Mouse (Mus musculus) stomach, embryonic 14.5 days (tissue): ENCODE data around the gene Gtf2i. TPM values are rescaled to one million over a fixed set of nuclear protein-coding genes. Genes with fewer than 3 reads are reported as not detected.

Experiments
- ATAC-seq: fragments of 200-750 bp; cut with Nextera tagmentation; 2 replicates; pipeline ENCODE4 v1.8.0; 2017; ENCODE audit warnings: low read depth, moderate TSS enrichment; ENCODE audit not compliant: insufficient number of reproducible peaks, insufficient read depth, low FRiP score
- H3K27ac ChIP-seq: fragments of 300-500 bp; sonication (generic); 2 replicates; pipeline ENCODE4 v1.5.1; 2014; ENCODE audit warnings: mild to moderate bottlenecking, low read length, moderate library complexity, mixed read lengths
- H3K27me3 ChIP-seq: fragments of 300-500 bp; sonication (generic); 2 replicates; pipeline ENCODE4 v1.6.1; 2014; ENCODE audit warnings: low read length, control low read depth, mixed read lengths; ENCODE audit not compliant: control insufficient read depth, insufficient read depth
- H3K36me3 ChIP-seq: fragments of 300-500 bp; sonication (generic); 2 replicates; pipeline ENCODE4 v1.6.1; 2014; ENCODE audit warnings: mild to moderate bottlenecking, control low read depth, low read length, moderate library complexity, mixed read lengths; ENCODE audit not compliant: control insufficient read depth, insufficient read depth
- H3K4me1 ChIP-seq: fragments of 300-500 bp; sonication (generic); 2 replicates; pipeline ENCODE4 v1.6.1; 2014; ENCODE audit warnings: low read length, control low read depth, mixed read lengths; ENCODE audit not compliant: control insufficient read depth, insufficient read depth
- H3K4me2 ChIP-seq: fragments of 300-500 bp; sonication (generic); replicated peaks from 2 replicates; pipeline ENCODE4 v1.6.1; 2014; ENCODE audit warnings: low read depth, low read length, control low read depth
- H3K4me3 ChIP-seq: fragments of 300-500 bp; sonication (generic); 2 replicates; pipeline ENCODE4 v1.5.1; 2014; ENCODE audit warnings: low read depth, low read length, control low read depth
- H3K9ac ChIP-seq: fragments of 300-500 bp; sonication (generic); replicated peaks from 2 replicates; pipeline ENCODE4 v1.6.1; 2014; ENCODE audit warnings: low read depth, mild to moderate bottlenecking, control low read depth, low read length, moderate library complexity, mixed read lengths
- H3K9me3 ChIP-seq: fragments of 300-500 bp; sonication (generic); 2 replicates; pipeline ENCODE4 v1.6.1; 2016; ENCODE audit warnings: low read depth, low read length, control low read depth; ENCODE audit not compliant: control insufficient read depth
- WGBS: fragments of 180-500 bp; shearing (Covaris S2); extraction: QIAGEN DNeasy Blood & Tissue Kit; methylation state at CpG from one replicate; pipeline ENCODE4 v1.1.7; 2014; 5-methylcytosine and 5-hydroxymethylcytosine counted together
- polyA plus RNA-seq: library from polyadenylated mRNA; unstranded; fragments of >200 nt; fragmentation: Nextera tagmentation; extraction: Ambion mirVana; gene quantifications from 2 replicates; pipeline ENCODE4 v1.2.1, GENCODE M21; 2014

Gene Gtf2i
- polyA plus RNA-seq, 1 experiment from 2014 or later = 184 TPM

GRCm38 (mm10) chr5:134316721-134317120 is 2.2 kb upstream of the Gtf2i start:
- H3K9me3 ChIP-seq = no peaks in the 10 kb centered on the region
- no peak overlapping the region for H3K4me3 ChIP-seq
- H3K4me2 ChIP-seq = no peak overlapping the region
- H3K36me3 ChIP-seq = no peaks in the 10 kb centered on the region
- peaks cover 16% of the 10 kb centered on the region for H3K4me1 ChIP-seq
- no peak for ATAC-seq
- H3K27ac ChIP-seq = peak overlapping the region; percentile 100
- H3K27me3 ChIP-seq = no peaks in the 10 kb centered on the region
- H3K9ac ChIP-seq = no peak overlapping the region
- WGBS = 47% methylated on average over 7 of the region's 7 CpGs

- Histone ChIP-seq H3K36me3 (peaks cover 8% of the 10 kb centered on the region), H3K9me3 (no peaks in the 10 kb centered on the region), H3K4me3 (peak overlapping the region; percentile 93), H3K27me3 (no peaks in the 10 kb centered on the region), H3K4me1 (peaks cover 19% of the 10 kb centered on the region), H3K27ac (peak overlapping the region; percentile 100), H3K4me2 (peak overlapping the region; percentile 47), H3K9ac (peak overlapping the region; percentile 51; the same call in 1 of the 2 replicates)
- ATAC-seq = no peak
- WGBS = under 1% methylated on average over 25 of the region's 25 CpGs
Measured at GRCm38 (mm10) chr5:134315623-134316350, 1.2 kb upstream of the Gtf2i start.

DNA sequence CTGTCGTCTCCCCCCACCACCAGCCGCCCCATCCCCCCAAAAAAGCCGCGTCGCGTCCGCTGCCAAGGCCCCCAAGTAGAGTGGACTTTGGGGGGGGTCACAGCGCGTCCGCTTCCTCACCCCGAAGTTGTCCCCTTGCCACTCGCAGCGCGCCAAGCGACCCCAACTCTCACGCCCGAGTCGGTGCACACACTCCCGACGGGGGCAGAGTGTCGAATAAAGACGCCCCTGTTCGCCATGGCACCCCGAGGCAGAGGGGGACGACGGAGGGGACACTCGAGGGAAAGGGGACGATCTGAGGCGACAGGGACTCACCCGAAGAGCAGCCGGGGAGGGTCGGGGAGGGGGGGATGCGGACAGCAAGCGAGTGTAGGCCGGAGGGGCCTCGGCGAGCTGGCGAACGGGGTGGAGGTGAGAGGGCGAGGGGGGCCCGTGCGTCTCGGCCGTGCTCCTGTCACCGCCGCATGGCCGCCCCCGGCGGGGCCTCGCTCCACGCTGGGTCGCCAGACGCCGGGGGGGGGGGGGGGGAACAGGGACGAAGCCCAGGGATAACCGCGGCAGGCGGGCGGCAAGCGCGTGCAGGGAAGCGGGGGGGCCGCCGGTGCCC is 389 bp downstream of the Gtf2i start:
- Histone ChIP-seq H3K9ac (peak overlapping the region; percentile 99), H3K9me3 (no peaks in the 10 kb centered on the region), H3K4me1 (peaks cover 19% of the 10 kb centered on the region), H3K27me3 (no peaks in the 10 kb centered on the region), H3K36me3 (peaks cover 21% of the 10 kb centered on the region), H3K4me2 (peak overlapping the region; percentile 32), H3K4me3 (peak overlapping the region; percentile 93), H3K27ac (peak overlapping the region; percentile 100)
- ATAC-seq = peak; percentile 4; the same call in 1 of the 2 replicates
- WGBS = 1% methylated on average over 31 of the region's 64 CpGs

DNA sequence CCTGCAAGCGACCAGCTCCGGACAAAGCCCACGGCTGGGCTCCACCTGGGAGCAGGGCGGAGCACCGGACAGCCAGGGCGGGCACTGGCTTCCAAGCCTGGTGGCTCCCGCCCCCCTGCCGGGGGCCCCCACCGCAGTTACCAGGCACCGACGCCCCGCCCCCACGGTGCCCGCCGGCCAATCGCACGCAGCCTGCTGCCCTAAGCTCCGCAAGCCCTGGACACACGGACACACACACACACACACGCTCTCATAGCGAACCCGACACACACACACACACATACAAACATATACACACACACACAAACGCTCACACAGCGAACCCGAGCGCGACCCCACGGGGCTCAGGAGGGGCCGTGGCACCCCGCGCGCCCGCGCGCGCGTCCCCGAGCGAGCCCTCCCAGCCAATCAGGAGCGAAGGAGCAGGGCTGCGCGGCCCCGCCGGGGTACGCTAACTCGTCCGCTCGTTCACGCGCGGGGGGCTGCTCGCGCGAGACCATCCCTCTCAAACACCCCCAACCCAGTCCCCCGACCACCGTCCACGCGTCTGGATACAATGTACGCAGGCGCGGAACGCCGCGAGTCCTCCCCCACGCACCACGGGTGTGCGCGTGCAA is 1.0 kb downstream of the Gtf2i start:
- peaks cover 24% of the 10 kb centered on the region for H3K36me3 ChIP-seq
- peak overlapping the region; percentile 100 for H3K27ac ChIP-seq
- H3K4me3 ChIP-seq = peak overlapping the region; percentile 93
- under 1% methylated on average over 65 of the region's 68 CpGs for WGBS
- H3K4me2 ChIP-seq = peak overlapping the region; percentile 60
- H3K27me3 ChIP-seq = no peaks in the 10 kb centered on the region
- no peaks in the 10 kb centered on the region for H3K9me3 ChIP-seq
- H3K9ac ChIP-seq = peak overlapping the region; percentile 99
- ATAC-seq = peak; percentile 84
- peaks cover 19% of the 10 kb centered on the region for H3K4me1 ChIP-seq

DNA sequence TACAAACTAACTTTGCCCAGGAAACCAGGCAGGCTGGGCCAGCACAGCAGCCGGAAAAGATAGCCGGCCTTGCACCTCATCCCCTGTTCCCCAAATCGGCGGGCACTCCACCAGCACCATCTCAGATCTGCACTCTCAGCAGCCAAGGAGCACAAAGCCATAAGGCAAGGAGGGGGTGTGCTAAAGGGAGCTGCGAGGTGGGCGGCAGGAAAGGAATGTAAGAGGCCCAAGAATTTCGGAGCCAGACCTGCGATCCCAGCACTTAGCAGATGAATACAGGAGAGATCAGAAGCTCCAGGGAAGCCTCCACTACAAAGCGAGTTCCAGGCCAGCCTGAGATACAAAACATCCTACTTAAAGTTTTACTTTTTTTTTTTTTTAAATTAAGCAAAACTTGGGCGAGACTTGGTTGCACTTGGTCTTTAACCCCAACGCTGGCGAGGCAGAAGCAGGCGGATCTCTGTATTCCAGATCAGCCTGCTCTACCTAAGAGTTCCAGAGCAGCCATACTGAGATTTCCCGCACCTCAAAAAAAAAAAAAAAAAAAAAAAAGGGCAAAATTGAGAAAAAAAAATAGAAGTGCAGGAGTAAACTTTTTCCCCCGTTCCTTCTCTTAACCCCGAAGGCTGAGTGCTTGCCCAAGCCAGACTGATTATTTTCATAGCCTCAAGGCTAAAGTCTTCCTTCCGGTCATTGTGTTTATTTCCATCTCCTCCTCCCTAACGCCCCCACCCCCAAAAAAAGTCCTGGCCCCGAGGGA is 1.7 kb downstream of the Gtf2i start:
- Histone ChIP-seq H3K36me3 (peaks cover 25% of the 10 kb centered on the region), H3K4me3 (peak overlapping the region; percentile 93), H3K4me2 (peak overlapping the region; percentile 60), H3K9ac (peak overlapping the region; percentile 99), H3K27ac (peak overlapping the region; percentile 100), H3K27me3 (no peaks in the 10 kb centered on the region), H3K9me3 (no peaks in the 10 kb centered on the region), H3K4me1 (peaks cover 24% of the 10 kb centered on the region)
- 3% methylated on average over 19 of the region's 19 CpGs for WGBS
- no peak for ATAC-seq

- no peaks in the 10 kb centered on the region for H3K27me3 ChIP-seq
- peaks cover 27% of the 10 kb centered on the region for H3K4me1 ChIP-seq
- peaks cover 30% of the 10 kb centered on the region for H3K36me3 ChIP-seq
- H3K27ac ChIP-seq = no peak overlapping the region; the same call in 1 of the 2 replicates
- WGBS = 51% methylated on average over 6 of the region's 6 CpGs
- H3K4me3 ChIP-seq = peak overlapping the region; percentile 93
- peak overlapping the region; percentile 99 for H3K9ac ChIP-seq
- H3K4me2 ChIP-seq = peak overlapping the region; percentile 60
- no peak for ATAC-seq
- no peaks in the 10 kb centered on the region for H3K9me3 ChIP-seq
Measured at GRCm38 (mm10) chr5:134311894-134312411, 2.6 kb downstream of the Gtf2i start.

DNA sequence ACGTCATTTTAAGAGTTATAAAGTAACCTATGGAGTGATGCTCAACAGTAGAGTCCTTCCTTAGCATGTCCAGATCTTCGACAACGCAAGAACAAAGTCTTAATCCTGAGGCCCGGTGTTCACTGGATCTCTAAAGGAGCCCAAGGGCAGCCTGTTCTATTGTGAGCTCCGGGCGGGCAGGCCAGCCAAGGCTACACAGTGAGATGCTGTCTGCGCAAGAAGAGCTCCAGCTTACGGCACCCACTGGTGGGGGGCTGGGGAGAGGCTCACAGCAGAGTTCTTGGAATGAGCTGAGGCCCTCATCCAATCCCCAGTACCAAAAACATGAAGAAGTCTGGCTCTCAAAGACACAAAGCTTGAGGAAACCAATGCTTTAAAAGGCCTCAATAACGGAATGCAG is 4.4 kb downstream of the Gtf2i start:
- Histone ChIP-seq H3K9me3 (no peaks in the 10 kb centered on the region), H3K9ac (no peak overlapping the region), H3K36me3 (peaks cover 40% of the 10 kb centered on the region), H3K27me3 (no peaks in the 10 kb centered on the region), H3K4me2 (no peak overlapping the region), H3K4me1 (peaks cover 17% of the 10 kb centered on the region; the same call in 1 of the 2 replicates), H3K27ac (no peak overlapping the region), H3K4me3 (no peak overlapping the region)
- ATAC-seq = no peak
- WGBS = 94% methylated on average over 9 of the region's 9 CpGs

DNA sequence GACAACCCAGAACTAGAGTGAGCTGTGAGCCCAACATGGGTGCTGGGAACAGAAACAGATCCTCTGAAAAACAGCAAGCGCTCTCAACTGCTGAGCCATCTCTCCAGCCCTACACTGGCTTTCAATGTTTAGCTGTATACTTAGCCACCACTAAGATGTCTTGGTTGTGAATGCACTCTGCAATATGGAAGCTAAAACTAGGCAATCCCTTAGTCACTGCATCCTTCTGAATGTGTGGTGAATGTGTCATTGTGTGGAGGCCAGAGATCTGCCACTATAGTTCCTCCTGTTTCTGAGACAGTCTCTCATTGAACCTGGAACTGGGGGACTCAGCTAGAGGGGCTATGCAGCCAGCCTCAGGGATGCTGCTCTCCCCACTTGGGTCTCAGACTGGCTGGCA is 5.2 kb downstream of the Gtf2i start:
- Histone ChIP-seq H3K9me3 (no peaks in the 10 kb centered on the region), H3K4me2 (no peak overlapping the region), H3K9ac (no peak overlapping the region), H3K36me3 (peaks cover 45% of the 10 kb centered on the region), H3K27me3 (no peaks in the 10 kb centered on the region), H3K4me1 (peaks cover 17% of the 10 kb centered on the region; the same call in 1 of the 2 replicates), H3K4me3 (no peak overlapping the region), H3K27ac (no peak overlapping the region)
- ATAC-seq = no peak
- 100% methylated on average over 1 of the region's 1 CpGs for WGBS
